Mouse (Mus musculus): ENCODE measurements around the gene Kmt2e.

DNA sequence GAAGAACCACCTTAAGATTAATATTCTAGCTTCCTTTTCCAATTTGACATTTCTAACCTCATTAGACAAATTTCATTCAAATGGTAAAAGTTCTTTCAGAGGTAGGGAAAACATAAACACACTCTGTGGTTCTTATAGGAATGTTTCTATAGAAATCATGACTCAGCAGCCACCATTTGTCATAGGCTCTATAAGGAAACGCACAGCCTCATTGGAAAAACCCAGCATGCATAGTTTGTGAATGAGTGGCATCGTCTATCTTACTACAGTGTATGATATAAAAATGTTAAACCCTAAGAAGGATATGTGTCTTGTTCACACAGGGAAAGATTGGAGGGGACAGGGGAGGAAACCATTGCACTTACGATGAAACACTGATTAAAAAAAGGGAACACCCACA, 71.3 kb downstream of the Kmt2e start:
- TF ChIP-seq CTCF (IDR thresholded peaks at IDR 0.05; ENCODE audit: extremely low read depth, insufficient read length, insufficient replicate concordance, low read depth, low read length) (no peak), POLR2A (IDR thresholded peaks at IDR 0.05; ENCODE audit: low read depth, low read length) (no peak)
